Mouse (Mus musculus) midbrain, embryonic 14.5 days (tissue): ENCODE results near the gene Fxr1. TPM values are rescaled to one million over a fixed set of nuclear protein-coding genes. Genes with fewer than 3 reads are reported as not detected.

Experiments used
- ATAC-seq: fragments of 200-750 bp; cut with Nextera tagmentation; 2 replicates; pipeline ENCODE4 v1.8.0; 2017; ENCODE audit warnings: moderate number of reproducible peaks, moderate library complexity; ENCODE audit not compliant: low FRiP score, low TSS enrichment
- DNase-seq: peaks from one replicate; pipeline ENCODE4 v3.0.0-alpha.2; 2015
- H3K27ac ChIP-seq: fragments of 300-500 bp; sonication (generic); replicated peaks from 2 replicates; pipeline ENCODE4 v1.5.1; 2014; ENCODE audit warnings: mild to moderate bottlenecking, low read depth, low read length, moderate library complexity
- H3K27me3 ChIP-seq: fragments of 300-500 bp; sonication (generic); 2 replicates; pipeline ENCODE4 v1.6.1; 2014; ENCODE audit warnings: low read length, control low read depth, mixed read lengths; ENCODE audit not compliant: control insufficient read depth, insufficient read depth
- H3K36me3 ChIP-seq: fragments of 300-500 bp; sonication (generic); 2 replicates; pipeline ENCODE4 v1.6.1; 2014; ENCODE audit warnings: low read length, control low read depth; ENCODE audit not compliant: control insufficient read depth, insufficient read depth
- H3K4me1 ChIP-seq: fragments of 300-500 bp; sonication (generic); 2 replicates; pipeline ENCODE4 v1.6.1; 2014; ENCODE audit warnings: mild to moderate bottlenecking, antibody characterized with exemption, low read length, control low read depth; ENCODE audit not compliant: control insufficient read depth, insufficient read depth
- H3K4me2 ChIP-seq: fragments of 300-500 bp; sonication (generic); 2 replicates; pipeline ENCODE4 v1.6.1; 2014; ENCODE audit warnings: mild to moderate bottlenecking, low read length, moderate library complexity
- H3K4me3 ChIP-seq: fragments of 300-500 bp; sonication (generic); replicated peaks from 2 replicates; pipeline ENCODE4 v1.5.1; 2014; ENCODE audit warnings: low read depth, low read length
- H3K9ac ChIP-seq: fragments of 300-500 bp; sonication (generic); replicated peaks from 2 replicates; pipeline ENCODE4 v1.6.1; 2014; ENCODE audit warnings: mild to moderate bottlenecking, low read length, moderate library complexity
- H3K9me3 ChIP-seq: fragments of 300-500 bp; sonication (generic); 2 replicates; pipeline ENCODE4 v1.6.1; 2016; ENCODE audit warnings: low read length, control low read depth, mixed read lengths; ENCODE audit not compliant: control insufficient read depth
- WGBS: fragments of 180-500 bp; shearing (Covaris S2); extraction: QIAGEN DNeasy Blood & Tissue Kit; methylation state at CpG from one replicate; pipeline ENCODE4 v1.1.7; 2014; 5-methylcytosine and 5-hydroxymethylcytosine counted together
- polyA plus RNA-seq: library from polyadenylated mRNA; unstranded; fragments of >200 nt; fragmentation: Nextera tagmentation; extraction: Ambion mirVana; gene quantifications from 2 replicates; pipeline ENCODE4 v1.2.1, GENCODE M21; 2014

Fxr1 gene
- polyA plus RNA-seq, 1 experiment from 2014 or later: 44.3 TPM

GRCm38 (mm10) chr3:34003860-34004259 lies 15.9 kb upstream of the Fxr1 start:
- Histone ChIP-seq H3K27me3 (no peaks in the 10 kb centered on the region), H3K9me3 (no peaks in the 10 kb centered on the region), H3K27ac (no peak overlapping the region), H3K4me3 (no peak overlapping the region), H3K36me3 (no peaks in the 10 kb centered on the region), H3K4me1 (no peaks in the 10 kb centered on the region), H3K9ac (no peak overlapping the region), H3K4me2 (no peak overlapping the region)
- DNase-seq: no peak
- no peak for ATAC-seq
- whole genome bisulfite sequencing: 93% methylated on average over 3 of the region's 3 CpGs

- 29% methylated on average over 2 of the region's 2 CpGs for WGBS
- H3K36me3 ChIP-seq: no peaks in the 10 kb centered on the region
- H3K27me3 ChIP-seq: no peaks in the 10 kb centered on the region
- H3K27ac ChIP-seq: no peak overlapping the region
- DNase-seq (no peak), ATAC-seq (no peak)
- H3K4me3 ChIP-seq: no peak overlapping the region
- H3K4me1 ChIP-seq: no peaks in the 10 kb centered on the region
- no peak overlapping the region for H3K4me2 ChIP-seq
- H3K9me3 ChIP-seq: no peaks in the 10 kb centered on the region
- H3K9ac ChIP-seq: no peak overlapping the region
These were observed 13.4 kb upstream of the Fxr1 start for GRCm38 (mm10) chr3:34006301-34006700.

GRCm38 (mm10) chr3:34006824-34007223 lies 12.9 kb upstream of the Fxr1 start:
- no peak overlapping the region for H3K4me3 ChIP-seq
- H3K4me2 ChIP-seq: no peak overlapping the region
- no peak overlapping the region for H3K27ac ChIP-seq
- no peak for DNase-seq
- 70% methylated on average over 3 of the region's 3 CpGs for WGBS
- ATAC-seq: no peak
- no peaks in the 10 kb centered on the region for H3K9me3 ChIP-seq
- no peaks in the 10 kb centered on the region for H3K27me3 ChIP-seq
- H3K4me1 ChIP-seq: no peaks in the 10 kb centered on the region
- H3K9ac ChIP-seq: no peak overlapping the region
- no peaks in the 10 kb centered on the region for H3K36me3 ChIP-seq

- 47% methylated on average over 4 of the region's 4 CpGs for WGBS
- Histone ChIP-seq H3K4me2 (no peak overlapping the region), H3K9me3 (no peaks in the 10 kb centered on the region), H3K4me3 (no peak overlapping the region), H3K27ac (no peak overlapping the region), H3K9ac (no peak overlapping the region), H3K27me3 (no peaks in the 10 kb centered on the region), H3K36me3 (no peaks in the 10 kb centered on the region), H3K4me1 (no peaks in the 10 kb centered on the region)
- DNase-seq (no peak), ATAC-seq (no peak)
These were observed 12.1 kb upstream of the Fxr1 start for GRCm38 (mm10) chr3:34007611-34008010.

GRCm38 (mm10) chr3:34008191-34008590 lies 11.6 kb upstream of the Fxr1 start:
- H3K27ac ChIP-seq: no peak overlapping the region
- 89% methylated on average over 6 of the region's 6 CpGs for WGBS
- no peak for ATAC-seq

GRCm38 (mm10) chr3:34020382-34021258 lies 877 bp downstream of the Fxr1 start:
- Histone ChIP-seq H3K4me1 (peaks cover 14% of the 10 kb centered on the region), H3K36me3 (no peaks in the 10 kb centered on the region), H3K4me2 (peak overlapping the region; percentile 68), H3K27me3 (no peaks in the 10 kb centered on the region), H3K27ac (peak overlapping the region; percentile 93), H3K9ac (peak overlapping the region; percentile 96), H3K4me3 (peak overlapping the region; percentile 96), H3K9me3 (no peaks in the 10 kb centered on the region)
- WGBS: 0% methylated on average over 47 of the region's 70 CpGs
- peak; percentile 50 for DNase-seq
- peak; percentile 69 for ATAC-seq

More at GRCm38 (mm10) chr3:34008191-34008590, 11.6 kb upstream of the Fxr1 start:
- no peak overlapping the region for H3K4me2 ChIP-seq
- no peaks in the 10 kb centered on the region for H3K27me3 ChIP-seq
- no peaks in the 10 kb centered on the region for H3K9me3 ChIP-seq
- no peaks in the 10 kb centered on the region for H3K4me1 ChIP-seq
- no peaks in the 10 kb centered on the region for H3K36me3 ChIP-seq
- H3K9ac ChIP-seq: no peak overlapping the region
- H3K4me3 ChIP-seq: no peak overlapping the region
- DNase-seq: no peak

- peak overlapping the region; percentile 68 for H3K4me2 ChIP-seq
- no peak overlapping the region for H3K27ac ChIP-seq
- H3K27me3 ChIP-seq: no peaks in the 10 kb centered on the region
- WGBS: 73% methylated on average over 4 of the region's 4 CpGs
- no peaks in the 10 kb centered on the region for H3K36me3 ChIP-seq
- ATAC-seq (no peak), DNase-seq (no peak)
- peak overlapping the region; percentile 96 for H3K4me3 ChIP-seq
- H3K4me1 ChIP-seq: peaks cover 14% of the 10 kb centered on the region
- H3K9me3 ChIP-seq: no peaks in the 10 kb centered on the region
- H3K9ac ChIP-seq: peak overlapping the region; percentile 96; the same call in 1 of the 2 replicates
These were observed 1.6 kb downstream of the Fxr1 start for GRCm38 (mm10) chr3:34021259-34021828.

- ATAC-seq: no peak
- Histone ChIP-seq H3K4me2 (no peak overlapping the region), H3K36me3 (no peaks in the 10 kb centered on the region), H3K27me3 (no peaks in the 10 kb centered on the region), H3K9ac (no peak overlapping the region), H3K27ac (no peak overlapping the region), H3K9me3 (no peaks in the 10 kb centered on the region), H3K4me3 (no peak overlapping the region), H3K4me1 (no peaks in the 10 kb centered on the region)
- DNase-seq: no peak
These were observed 9.2 kb downstream of the Fxr1 start for GRCm38 (mm10) chr3:34028935-34029334.

- Histone ChIP-seq H3K4me1 (no peaks in the 10 kb centered on the region), H3K27me3 (no peaks in the 10 kb centered on the region), H3K4me3 (no peak overlapping the region), H3K36me3 (no peaks in the 10 kb centered on the region), H3K9me3 (no peaks in the 10 kb centered on the region), H3K27ac (no peak overlapping the region), H3K9ac (no peak overlapping the region), H3K4me2 (no peak overlapping the region)
- DNase-seq (no peak), ATAC-seq (no peak)
- WGBS: 92% methylated on average over 3 of the region's 3 CpGs
These were observed 10.9 kb downstream of the Fxr1 start for GRCm38 (mm10) chr3:34030601-34031000.
